Mouse (Mus musculus) mouse trophoblast stem cell (cell line): ENCODE data around the gene Card10.

Experiments used
- in situ Hi-C, 2 experiments: fragments of 300-500 bp; cut with MseI, MboI; formaldehyde crosslinking; loops; 2 replicates in 1 of 2; 3 replicates in 1 of 2; pipeline ENCODE4 v1.15.1; 2025

Gene Card10

GRCm38 (mm10) chr15:78772856-78773255 is 30.0 kb downstream of the Card10 start:
- in situ Hi-C loops: no loop called here

GRCm38 (mm10) chr15:78772368-78772763 is 30.5 kb downstream of the Card10 start:
- in situ Hi-C loops: no loop called here

GRCm38 (mm10) chr15:78771531-78772367 is 31.1 kb downstream of the Card10 start:
- in situ Hi-C loops: no loop called here

GRCm38 (mm10) chr15:78770983-78771355 is 31.9 kb downstream of the Card10 start:
- in situ Hi-C loops: no loop called here

GRCm38 (mm10) chr15:78770234-78770982 is 32.4 kb downstream of the Card10 start:
- in situ Hi-C loops: no loop called here

GRCm38 (mm10) chr15:78769064-78769463 is 33.8 kb downstream of the Card10 start:
- in situ Hi-C loops: no loop called here

GRCm38 (mm10) chr15:78763704-78764103 is 39.1 kb downstream of the Card10 start:
- in situ Hi-C loops: no loop called here

- in situ Hi-C loops: no loop called here
Measured at GRCm38 (mm10) chr15:78763210-78763609, 39.6 kb downstream of the Card10 start.

- in situ Hi-C loops: no loop called here
Measured at GRCm38 (mm10) chr15:78761112-78761511, 41.7 kb downstream of the Card10 start.

- in situ Hi-C loops: no loop called here
Measured at GRCm38 (mm10) chr15:78758132-78758531, 44.7 kb downstream of the Card10 start.

- in situ Hi-C loops: no loop called here
Measured at GRCm38 (mm10) chr15:78755966-78756725, 46.7 kb downstream of the Card10 start.

GRCm38 (mm10) chr15:78755226-78755625 is 47.6 kb downstream of the Card10 start:
- in situ Hi-C loops: no loop called here

- in situ Hi-C loops: no loop called here
Measured at GRCm38 (mm10) chr15:78754144-78754543, 48.7 kb downstream of the Card10 start.

GRCm38 (mm10) chr15:78752991-78753390 is 49.9 kb downstream of the Card10 start:
- in situ Hi-C loops: no loop called here

- in situ Hi-C loops: no loop called here
Measured at GRCm38 (mm10) chr15:78750608-78751350, 52.1 kb downstream of the Card10 start.

- in situ Hi-C loops: loop anchor here in 1 of 2 experiments (5.0 kb wide), 1 partner anchor 128 kb away; no protein-coding TSS in a partner anchor
Measured at GRCm38 (mm10) chr15:78749855-78750254, 53.0 kb downstream of the Card10 start.

- in situ Hi-C loops: loop anchor here in 1 of 2 experiments (5.0 kb wide), 1 partner anchor 122 kb away; no protein-coding TSS in a partner anchor
Measured at GRCm38 (mm10) chr15:78744206-78744605, 58.6 kb downstream of the Card10 start.

GRCm38 (mm10) chr15:78742831-78743230 is 60.0 kb downstream of the Card10 start:
- in situ Hi-C loops: loop anchor here in 1 of 2 experiments (5.0 kb wide), 1 partner anchor 121 kb away; no protein-coding TSS in a partner anchor

- in situ Hi-C loops: loop anchor here in 1 of 2 experiments (5.0 kb wide), 1 partner anchor 118 kb away; no protein-coding TSS in a partner anchor
Measured at GRCm38 (mm10) chr15:78740662-78741061, 62.2 kb downstream of the Card10 start.

GRCm38 (mm10) chr15:78737146-78737545 is 65.7 kb downstream of the Card10 start:
- in situ Hi-C loops: no loop called here

- in situ Hi-C loops: no loop called here
Measured at GRCm38 (mm10) chr15:78736681-78737100, 66.2 kb downstream of the Card10 start.
